Mouse (Mus musculus) neural tube, embryonic 15.5 days (tissue): ENCODE results near the gene Mis12. TPM values are rescaled to one million over a fixed set of nuclear protein-coding genes. Genes with fewer than 3 reads are reported as not detected.

Experiments used
- ATAC-seq: fragments of 200-750 bp; cut with Nextera tagmentation; 2 replicates; pipeline ENCODE4 v1.8.0; 2017; ENCODE audit warnings: mild to moderate bottlenecking, moderate TSS enrichment, moderate library complexity; ENCODE audit not compliant: low FRiP score
- H3K27ac ChIP-seq: fragments of 300-500 bp; sonication (generic); replicated peaks from 2 replicates; pipeline ENCODE4 v1.5.1; 2015; ENCODE audit warnings: mild to moderate bottlenecking, inconsistent platforms
- H3K27me3 ChIP-seq: fragments of 300-500 bp; sonication (generic); replicated peaks from 2 replicates; pipeline ENCODE4 v1.6.1; 2015; ENCODE audit warnings: inconsistent platforms
- H3K36me3 ChIP-seq: fragments of 300-500 bp; sonication (generic); 2 replicates; pipeline ENCODE4 v1.6.1; 2015; ENCODE audit warnings: inconsistent platforms
- H3K4me1 ChIP-seq: fragments of 300-500 bp; sonication (generic); 2 replicates; pipeline ENCODE4 v1.6.1; 2015; ENCODE audit warnings: inconsistent platforms
- H3K4me2 ChIP-seq: fragments of 300-500 bp; sonication (generic); 2 replicates; pipeline ENCODE4 v1.6.1; 2015; ENCODE audit warnings: inconsistent platforms, mild to moderate bottlenecking, moderate library complexity
- H3K4me3 ChIP-seq: fragments of 300-500 bp; sonication (generic); replicated peaks from 2 replicates; pipeline ENCODE4 v1.5.1; 2015; ENCODE audit warnings: mild to moderate bottlenecking, inconsistent platforms
- H3K9ac ChIP-seq: fragments of 300-500 bp; sonication (generic); replicated peaks from 2 replicates; pipeline ENCODE4 v1.6.1; 2015; ENCODE audit warnings: mild to moderate bottlenecking, inconsistent platforms
- H3K9me3 ChIP-seq: fragments of 300-500 bp; sonication (generic); replicated peaks from 2 replicates; pipeline ENCODE4 v1.6.1; 2016; ENCODE audit warnings: inconsistent platforms
- WGBS: fragments of 180-500 bp; shearing (Covaris S2); methylation state at CpG from one replicate; pipeline ENCODE4 v1.1.7; 2015; ENCODE audit warnings: mixed read lengths; 5-methylcytosine and 5-hydroxymethylcytosine counted together
- polyA plus RNA-seq: library from polyadenylated mRNA; unstranded; fragments of >200 nt; fragmentation: Nextera tagmentation; extraction: Ambion mirVana; gene quantifications from 2 replicates; pipeline ENCODE4 v1.2.1, GENCODE M21; 2015

Gene Mis12
- polyA plus RNA-seq, 1 experiment from 2014 or later: 29.8 TPM

GRCm38 (mm10) chr11:71028280-71028679 lies 8.9 kb downstream of the Mis12 start:
- H3K4me3 ChIP-seq: no peak overlapping the region
- no peak overlapping the region for H3K9ac ChIP-seq
- H3K4me1 ChIP-seq: peaks cover 23% of the 10 kb centered on the region
- ATAC-seq: no peak
- no peak overlapping the region for H3K4me2 ChIP-seq
- WGBS: 79% methylated on average over 3 of the region's 3 CpGs
- H3K9me3 ChIP-seq: no peaks in the 10 kb centered on the region
- H3K27ac ChIP-seq: no peak overlapping the region
- peaks cover 31% of the 10 kb centered on the region for H3K36me3 ChIP-seq
- H3K27me3 ChIP-seq: no peaks in the 10 kb centered on the region

DNA sequence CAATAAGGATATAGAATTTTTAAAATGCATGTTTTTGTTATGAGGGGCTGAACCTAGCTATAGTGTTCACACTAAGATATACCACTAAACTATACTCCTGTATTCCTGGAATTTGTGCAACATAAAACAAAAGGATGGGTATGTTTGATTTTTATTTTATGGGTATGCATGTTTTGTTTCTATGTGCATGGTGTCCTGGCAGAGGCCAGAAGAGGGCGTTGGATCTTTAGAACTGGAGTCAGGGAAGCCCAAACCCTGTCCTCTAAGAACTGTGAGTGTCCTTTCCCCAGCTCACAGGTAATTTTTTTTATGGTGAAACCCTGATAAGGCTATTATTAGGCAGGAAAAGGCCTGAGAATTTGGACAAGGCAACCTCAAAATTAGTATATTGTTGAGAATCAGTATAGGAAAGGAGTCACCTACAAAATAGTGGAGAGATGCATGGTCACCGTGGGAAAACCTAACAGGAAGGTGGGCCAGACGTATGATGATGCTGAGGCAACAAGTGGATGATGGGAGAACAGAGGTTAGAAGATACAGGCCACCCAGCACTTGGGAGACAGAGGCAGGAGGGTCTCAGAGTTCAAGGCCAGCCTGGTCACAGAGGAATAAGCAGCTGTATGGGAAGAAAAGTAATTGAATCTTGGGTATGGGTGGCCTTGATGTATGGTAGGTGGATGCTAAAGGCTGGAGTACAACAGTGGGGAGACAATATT lies 10.2 kb downstream of the Mis12 start:
- Histone ChIP-seq H3K4me2 (no peak overlapping the region), H3K27me3 (no peaks in the 10 kb centered on the region), H3K27ac (no peak overlapping the region), H3K4me1 (peaks cover 30% of the 10 kb centered on the region), H3K36me3 (peaks cover 31% of the 10 kb centered on the region), H3K9me3 (no peaks in the 10 kb centered on the region), H3K4me3 (no peak overlapping the region; the same call in 1 of the 2 replicates), H3K9ac (no peak overlapping the region)
- 76% methylated on average over 3 of the region's 3 CpGs for WGBS
- ATAC-seq: no peak

GRCm38 (mm10) chr11:71032070-71032469 lies 12.7 kb downstream of the Mis12 start:
- Histone ChIP-seq H3K9me3 (no peaks in the 10 kb centered on the region), H3K36me3 (peaks cover 9% of the 10 kb centered on the region), H3K4me2 (peak overlapping the region; percentile 58), H3K9ac (peak overlapping the region; percentile 64), H3K27me3 (no peaks in the 10 kb centered on the region), H3K4me3 (peak overlapping the region; percentile 54), H3K4me1 (peaks cover 30% of the 10 kb centered on the region), H3K27ac (peak overlapping the region; percentile 95)
- WGBS: 48% methylated on average over 7 of the region's 7 CpGs
- no peak for ATAC-seq

- ATAC-seq: peak; percentile 65
These were observed 13.2 kb downstream of the Mis12 start for GRCm38 (mm10) chr11:71032491-71033162.

GRCm38 (mm10) chr11:71033163-71033761 lies 13.9 kb downstream of the Mis12 start, which contains the start of gene 6330403K07Rik:
6330403K07Rik (minus strand) TSS chr11:71033513.
- Histone ChIP-seq H3K9ac (peak within 1 kb of the TSS; percentile 64), H3K9me3 (no peaks in the 10 kb centered on the region), H3K4me1 (peaks cover 30% of the 10 kb centered on the region), H3K4me2 (peak within 1 kb of the TSS; percentile 58), H3K4me3 (peak within 1 kb of the TSS; percentile 54), H3K27me3 (no peaks in the 10 kb centered on the region), H3K36me3 (no peaks in the 10 kb centered on the region), H3K27ac (peak within 1 kb of the TSS; percentile 95)
- 0% methylated on average over 30 of the region's 31 CpGs for WGBS
- peak; percentile 95 for ATAC-seq

More at GRCm38 (mm10) chr11:71032491-71033162, 13.2 kb downstream of the Mis12 start:
- H3K4me2 ChIP-seq: peak overlapping the region; percentile 58
- peak overlapping the region; percentile 54 for H3K4me3 ChIP-seq
- no peaks in the 10 kb centered on the region for H3K27me3 ChIP-seq
- 3% methylated on average over 26 of the region's 26 CpGs for WGBS
- H3K9me3 ChIP-seq: no peaks in the 10 kb centered on the region
- peaks cover 30% of the 10 kb centered on the region for H3K4me1 ChIP-seq
- H3K36me3 ChIP-seq: peaks cover 5% of the 10 kb centered on the region
- H3K9ac ChIP-seq: peak overlapping the region; percentile 64
- H3K27ac ChIP-seq: peak overlapping the region; percentile 95

GRCm38 (mm10) chr11:71039526-71040298 lies 20.3 kb downstream of the Mis12 start:
- Histone ChIP-seq H3K27me3 (no peaks in the 10 kb centered on the region), H3K36me3 (no peaks in the 10 kb centered on the region), H3K9ac (no peak overlapping the region), H3K9me3 (no peaks in the 10 kb centered on the region), H3K4me3 (no peak overlapping the region), H3K4me1 (no peaks in the 10 kb centered on the region), H3K27ac (no peak overlapping the region), H3K4me2 (no peak overlapping the region)
- ATAC-seq: no peak
- 89% methylated on average over 5 of the region's 5 CpGs for WGBS

DNA sequence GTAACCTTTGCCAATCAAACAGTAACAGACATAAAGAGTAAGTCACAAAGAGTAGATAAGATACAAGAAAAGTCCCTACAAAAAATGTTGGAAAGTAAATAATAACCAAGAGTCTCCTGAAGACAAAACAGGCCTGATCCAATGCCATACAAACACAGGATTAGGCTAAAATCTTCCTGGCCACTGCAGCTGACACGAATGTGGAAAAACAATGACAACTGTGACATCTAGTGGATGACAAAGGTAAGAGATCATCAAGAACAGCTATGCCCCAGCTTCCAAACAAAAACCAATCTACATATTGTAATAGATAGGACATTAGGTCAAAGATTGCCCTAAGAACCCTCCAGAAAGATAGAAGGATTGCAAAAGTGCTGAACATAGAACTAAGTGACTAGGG lies 33.1 kb downstream of the Mis12 start:
- Histone ChIP-seq H3K27ac (no peak overlapping the region), H3K36me3 (no peaks in the 10 kb centered on the region), H3K4me1 (no peaks in the 10 kb centered on the region), H3K4me2 (no peak overlapping the region), H3K4me3 (no peak overlapping the region), H3K9me3 (no peaks in the 10 kb centered on the region), H3K9ac (no peak overlapping the region), H3K27me3 (no peaks in the 10 kb centered on the region)
- 6% methylated on average over 1 of the region's 1 CpGs for WGBS
- peak; percentile 75 for ATAC-seq

DNA sequence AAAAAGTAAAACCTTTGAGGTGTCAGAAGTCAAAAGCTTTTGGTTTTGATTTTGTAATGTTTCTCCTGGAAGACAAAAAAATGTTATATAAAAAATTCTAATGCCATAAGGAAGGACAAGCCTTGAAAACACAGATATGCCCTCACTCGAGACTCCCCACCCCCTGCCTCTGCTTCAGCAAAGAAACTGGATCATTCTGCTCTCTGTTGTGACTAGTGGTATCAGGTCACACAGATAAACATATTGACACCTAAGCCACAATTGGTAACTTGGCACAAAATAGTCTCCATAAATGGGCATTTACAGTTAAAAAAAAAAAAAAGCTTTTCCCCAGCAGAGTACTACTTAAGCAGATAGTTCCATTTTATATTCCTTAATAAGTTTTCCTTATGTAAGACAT lies 56.9 kb downstream of the Mis12 start:
- no peak overlapping the region for H3K4me3 ChIP-seq
- WGBS: 84% methylated on average over 1 of the region's 1 CpGs
- no peak overlapping the region for H3K27ac ChIP-seq
- ATAC-seq: no peak
- no peak overlapping the region for H3K4me2 ChIP-seq
- no peaks in the 10 kb centered on the region for H3K4me1 ChIP-seq
- 0 out of 2 replicates have a peak, but pooled peaks cover 4% of the 10 kb centered on the region for H3K9me3 ChIP-seq
- no peaks in the 10 kb centered on the region for H3K27me3 ChIP-seq
- no peak overlapping the region for H3K9ac ChIP-seq
- H3K36me3 ChIP-seq: no peaks in the 10 kb centered on the region

Other genes with a start within 250 kb of the Mis12 start
- 0.18 and 0.28 TPM in 2 replicates for gene Scimp, start 207.0 kb upstream of the Mis12 start, polyA plus RNA-seq
- gene Rabep1, start 174.8 kb upstream of the Mis12 start, polyA plus RNA-seq: 77.1 and 83.3 TPM in 2 replicates
- 108 and 109 TPM in 2 replicates for gene Nup88, start 49.6 kb upstream of the Mis12 start, polyA plus RNA-seq
- gene Rpain, start 49.4 kb upstream of the Mis12 start, polyA plus RNA-seq: 71.3 and 78.8 TPM in 2 replicates
- gene C1qbp, start 36.6 kb upstream of the Mis12 start, polyA plus RNA-seq: 180 and 217 TPM in 2 replicates
- 12.3 and 13.5 TPM in 2 replicates for gene Dhx33, start 15.2 kb upstream of the Mis12 start, polyA plus RNA-seq
- 27.9 and 31.1 TPM in 2 replicates for gene Derl2, start 230 bp downstream of the Mis12 start, polyA plus RNA-seq
- 567 and 742 TPM in 2 replicates for gene 6330403K07Rik, start 13.9 kb downstream of the Mis12 start, polyA plus RNA-seq
- gene Nlrp1a, start 125.1 kb downstream of the Mis12 start, polyA plus RNA-seq: 0.15 TPM in 1 of 2 replicates, not detected in the other
- 0.05 TPM in 1 of 2 replicates, not detected in the other for gene Nlrp1b, start 211.1 kb downstream of the Mis12 start, polyA plus RNA-seq